Mouse (Mus musculus) forebrain, embryonic 16.5 days (tissue): Measurements from ENCODE around the gene Fbxo44. TPM values are rescaled to one million over a fixed set of nuclear protein-coding genes. Genes with fewer than 3 reads are reported as not detected.
A peak's percentile ranks its signal among the peaks of the same experiment; 100 is the strongest.

Source experiments
- ATAC-seq: fragments of 200-750 bp; cut with Nextera tagmentation; 2 replicates; pipeline ENCODE4 v1.8.0; 2017; ENCODE audit warnings: mild to moderate bottlenecking, moderate library complexity
- H3K27ac ChIP-seq: fragments of 300-500 bp; sonication (generic); 2 replicates; pipeline ENCODE4 v1.5.1; 2014; ENCODE audit warnings: low read length, control low read depth
- H3K27me3 ChIP-seq: fragments of 300-500 bp; sonication (generic); replicated peaks from 2 replicates; pipeline ENCODE4 v1.6.1; 2014; ENCODE audit warnings: low read length; ENCODE audit not compliant: control insufficient read depth, insufficient read depth
- H3K36me3 ChIP-seq: fragments of 300-500 bp; sonication (generic); 2 replicates; pipeline ENCODE4 v1.6.1; 2014; ENCODE audit not compliant: control insufficient read depth, insufficient read depth
- H3K4me1 ChIP-seq: fragments of 300-500 bp; sonication (generic); replicated peaks from 2 replicates; pipeline ENCODE4 v1.6.1; 2014; ENCODE audit warnings: low read length; ENCODE audit not compliant: control insufficient read depth, insufficient read depth
- H3K4me2 ChIP-seq: fragments of 300-500 bp; sonication (generic); 2 replicates; pipeline ENCODE4 v1.6.1; 2014; ENCODE audit warnings: mild to moderate bottlenecking, low read length, control low read depth
- H3K4me3 ChIP-seq: fragments of 300-500 bp; sonication (generic); replicated peaks from 2 replicates; pipeline ENCODE4 v1.5.1; 2014; ENCODE audit warnings: mild to moderate bottlenecking, low read length, control low read depth
- H3K9ac ChIP-seq: fragments of 300-500 bp; sonication (generic); replicated peaks from 2 replicates; pipeline ENCODE4 v1.6.1; 2014; ENCODE audit warnings: low read depth, low read length, control low read depth
- H3K9me3 ChIP-seq: fragments of 300-500 bp; sonication (generic); 2 replicates; pipeline ENCODE4 v1.6.1; 2016; ENCODE audit warnings: low read length; ENCODE audit not compliant: control insufficient read depth
- WGBS: fragments of 180-500 bp; shearing (Covaris S2); extraction: QIAGEN DNeasy Blood & Tissue Kit; methylation state at CpG from one replicate; pipeline ENCODE4 v1.1.7; 2014; 5-methylcytosine and 5-hydroxymethylcytosine counted together
- polyA plus RNA-seq: library from polyadenylated mRNA; unstranded; fragments of >200 nt; fragmentation: Nextera tagmentation; extraction: Ambion mirVana; gene quantifications from 2 replicates; pipeline ENCODE4 v1.2.1, GENCODE M21; 2015

The Fbxo44 gene
- polyA plus RNA-seq, 1 experiment from 2014 or later: 67.1 TPM

DNA sequence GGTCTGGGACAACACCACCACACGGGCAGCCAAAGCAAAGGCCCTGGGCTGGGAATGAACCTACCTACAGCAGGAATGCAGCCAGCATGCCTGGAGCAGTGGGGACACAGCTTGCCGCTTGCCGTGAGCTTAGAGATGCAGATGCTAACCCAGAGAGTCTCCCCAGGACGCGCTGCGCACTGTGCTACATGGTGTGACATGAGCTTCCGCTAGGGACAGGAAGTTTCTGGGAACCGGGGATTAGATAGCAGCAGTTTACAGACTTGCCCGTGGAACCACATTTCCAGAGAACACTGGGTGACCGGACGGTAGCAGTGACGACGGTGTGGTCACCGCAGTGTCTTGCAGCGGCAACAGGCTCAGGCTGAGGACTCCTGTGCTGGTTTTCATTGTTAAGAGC is 9.3 kb upstream of the Fbxo44 start:
- H3K9ac ChIP-seq: 0 out of 2 replicates have a peak overlapping the region, but pooled peaks have one; percentile 11
- ATAC-seq: no peak
- peaks cover 30% of the 10 kb centered on the region for H3K4me1 ChIP-seq
- no peak overlapping the region for H3K27ac ChIP-seq
- no peaks in the 10 kb centered on the region for H3K9me3 ChIP-seq
- peaks cover 46% of the 10 kb centered on the region for H3K27me3 ChIP-seq
- H3K4me2 ChIP-seq: no peak overlapping the region
- no peak overlapping the region for H3K4me3 ChIP-seq
- no peaks in the 10 kb centered on the region for H3K36me3 ChIP-seq
- 22% methylated on average over 15 of the region's 15 CpGs for WGBS

DNA sequence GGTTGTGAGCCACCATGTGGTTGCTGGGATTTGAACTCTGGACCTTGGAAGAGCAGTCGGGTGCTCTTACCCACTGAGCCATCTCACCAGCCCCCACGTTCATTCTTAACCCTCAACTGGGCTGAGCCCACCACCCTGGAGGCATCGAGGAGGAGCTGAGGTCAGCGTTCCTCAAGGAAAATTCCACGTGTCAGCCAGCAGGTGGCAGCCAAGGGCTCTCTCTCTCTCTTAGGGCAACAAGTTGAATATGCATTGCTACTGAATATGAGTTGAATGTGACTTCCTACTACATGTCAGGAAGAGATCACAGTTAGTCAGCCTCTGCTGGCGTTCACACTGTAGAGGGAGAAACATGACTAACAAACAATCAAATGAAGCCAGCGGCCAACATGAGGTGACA is 8.0 kb upstream of the Fbxo44 start:
- Histone ChIP-seq H3K4me3 (no peak overlapping the region), H3K4me1 (peaks cover 26% of the 10 kb centered on the region), H3K27ac (no peak overlapping the region), H3K9ac (no peak overlapping the region), H3K27me3 (peaks cover 50% of the 10 kb centered on the region), H3K4me2 (no peak overlapping the region), H3K9me3 (no peaks in the 10 kb centered on the region), H3K36me3 (no peaks in the 10 kb centered on the region)
- 31% methylated on average over 7 of the region's 7 CpGs for WGBS
- ATAC-seq: no peak

GRCm38 (mm10) chr4:148166986-148167385 is 6.7 kb upstream of the Fbxo44 start:
- 8% methylated on average over 2 of the region's 4 CpGs for WGBS
- Histone ChIP-seq H3K4me3 (peak overlapping the region; percentile 1; the same call in 1 of the 2 replicates), H3K9ac (0 out of 2 replicates have a peak overlapping the region, but pooled peaks have one; percentile 7), H3K36me3 (no peaks in the 10 kb centered on the region), H3K27me3 (peaks cover 45% of the 10 kb centered on the region), H3K4me1 (peaks cover 26% of the 10 kb centered on the region), H3K9me3 (no peaks in the 10 kb centered on the region), H3K4me2 (peak overlapping the region; percentile 29), H3K27ac (0 out of 2 replicates have a peak overlapping the region, but pooled peaks have one; percentile 29)
- ATAC-seq: no peak; the same call in 1 of the 2 replicates

GRCm38 (mm10) chr4:148166431-148166830 is 6.1 kb upstream of the Fbxo44 start:
- Histone ChIP-seq H3K36me3 (no peaks in the 10 kb centered on the region), H3K9ac (peak overlapping the region; percentile 7; the same call in 1 of the 2 replicates), H3K27ac (0 out of 2 replicates have a peak overlapping the region, but pooled peaks have one; percentile 29), H3K4me1 (peaks cover 26% of the 10 kb centered on the region), H3K4me2 (peak overlapping the region; percentile 29), H3K27me3 (peaks cover 41% of the 10 kb centered on the region), H3K4me3 (peak overlapping the region; percentile 1; the same call in 1 of the 2 replicates), H3K9me3 (no peaks in the 10 kb centered on the region)
- ATAC-seq: peak; percentile 81
- 3% methylated on average over 10 of the region's 10 CpGs for WGBS

DNA sequence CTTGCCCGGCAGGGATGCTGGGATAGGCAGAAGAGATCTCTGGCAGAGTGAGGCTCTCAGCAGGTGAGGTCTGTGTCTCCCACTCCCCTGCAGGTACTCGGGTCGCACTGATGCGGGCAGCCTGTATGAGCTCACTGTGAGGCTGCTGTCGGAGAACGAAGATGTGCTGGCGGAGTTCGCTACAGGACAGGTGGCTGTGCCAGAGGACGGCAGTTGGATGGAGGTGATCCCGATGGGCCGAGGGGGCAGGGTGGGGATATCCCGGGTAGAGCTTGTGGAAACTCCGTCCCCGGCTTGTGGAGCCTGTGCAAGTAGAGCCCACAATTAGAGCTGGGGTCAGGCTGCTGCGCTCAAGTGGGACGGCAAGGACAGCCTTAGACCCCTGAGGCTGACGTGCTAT is 5.3 kb upstream of the Fbxo44 start:
- peaks cover 47% of the 10 kb centered on the region for H3K27me3 ChIP-seq
- H3K4me2 ChIP-seq: no peak overlapping the region

GRCm38 (mm10) chr4:148164461-148164860 is 4.2 kb upstream of the Fbxo44 start:
- peaks cover 31% of the 10 kb centered on the region for H3K4me1 ChIP-seq
- H3K27ac ChIP-seq: no peak overlapping the region
- no peaks in the 10 kb centered on the region for H3K9me3 ChIP-seq
- peaks cover 40% of the 10 kb centered on the region for H3K27me3 ChIP-seq
- H3K9ac ChIP-seq: no peak overlapping the region
- H3K36me3 ChIP-seq: no peaks in the 10 kb centered on the region
- peak overlapping the region; percentile 33 for H3K4me3 ChIP-seq
- 3% methylated on average over 16 of the region's 16 CpGs for WGBS
- H3K4me2 ChIP-seq: peak overlapping the region; percentile 60
- no peak for ATAC-seq

More for the DNA sequence above, 5.3 kb upstream of the Fbxo44 start:
- Histone ChIP-seq H3K36me3 (no peaks in the 10 kb centered on the region), H3K9ac (no peak overlapping the region), H3K9me3 (no peaks in the 10 kb centered on the region), H3K27ac (no peak overlapping the region), H3K4me3 (no peak overlapping the region), H3K4me1 (peaks cover 29% of the 10 kb centered on the region)
- WGBS: 5% methylated on average over 17 of the region's 17 CpGs
- no peak for ATAC-seq

- Histone ChIP-seq H3K9ac (peak overlapping the region; percentile 46), H3K4me2 (peak overlapping the region; percentile 60), H3K4me1 (peaks cover 31% of the 10 kb centered on the region), H3K36me3 (no peaks in the 10 kb centered on the region), H3K27ac (no peak overlapping the region), H3K9me3 (no peaks in the 10 kb centered on the region), H3K4me3 (peak overlapping the region; percentile 33), H3K27me3 (peaks cover 39% of the 10 kb centered on the region)
- ATAC-seq: no peak
- under 1% methylated on average over 29 of the region's 29 CpGs for WGBS
Observed at GRCm38 (mm10) chr4:148164002-148164439, 3.7 kb upstream of the Fbxo44 start.

DNA sequence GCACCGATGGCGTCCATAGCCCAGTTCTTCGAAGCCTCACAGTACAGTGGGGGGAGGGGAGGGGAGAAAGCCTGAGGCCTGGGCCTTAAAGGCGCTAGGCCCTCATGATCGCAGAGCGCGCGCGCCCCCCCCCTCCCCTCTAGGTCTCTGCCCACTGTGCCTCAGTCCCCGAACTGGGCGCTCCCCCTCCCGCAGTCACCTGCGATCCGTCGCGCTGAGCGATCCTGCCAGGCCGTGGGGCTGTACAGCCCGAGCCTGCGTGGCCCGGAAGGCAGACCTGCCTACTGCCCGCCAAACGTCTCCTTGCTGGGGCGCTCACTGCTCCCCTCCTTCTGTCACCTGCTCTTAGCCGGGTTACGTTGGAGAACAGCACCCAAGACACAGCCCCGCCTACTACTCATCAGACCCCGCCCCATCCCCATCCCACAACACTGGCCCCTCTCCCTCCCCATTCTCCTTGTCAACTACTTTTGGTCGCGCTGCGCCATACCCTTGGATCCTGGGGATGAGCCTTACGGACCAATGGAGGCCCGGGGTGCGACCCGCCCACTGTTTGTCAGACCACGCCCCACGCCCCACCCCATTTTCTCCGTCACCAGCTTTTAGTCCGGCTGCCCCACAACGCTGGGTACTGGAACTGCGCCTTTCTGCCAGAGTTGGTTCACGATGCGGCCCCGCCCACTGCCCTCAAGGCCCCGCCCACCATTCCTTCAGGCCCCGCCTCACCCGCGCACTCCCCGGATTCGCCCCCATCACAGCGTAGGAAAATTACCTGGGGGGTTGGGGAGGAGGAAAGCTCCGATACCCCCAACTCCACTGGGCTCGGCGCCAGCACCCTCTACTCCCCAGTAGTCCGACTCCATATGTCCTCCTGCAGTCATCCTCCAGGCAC is 492 bp downstream of the Fbxo44 start:
- Histone ChIP-seq H3K4me2 (peak overlapping the region; percentile 62), H3K9me3 (no peaks in the 10 kb centered on the region), H3K27ac (peak overlapping the region; percentile 70), H3K27me3 (peaks cover 23% of the 10 kb centered on the region), H3K4me1 (peaks cover 23% of the 10 kb centered on the region), H3K4me3 (peak overlapping the region; percentile 73), H3K36me3 (peaks cover 8% of the 10 kb centered on the region), H3K9ac (peak overlapping the region; percentile 77)
- WGBS: under 1% methylated on average over 47 of the region's 55 CpGs
- ATAC-seq: peak; percentile 86
